Mouse (Mus musculus) heart, embryonic 14.5 days (tissue): ENCODE data around the gene Stat3. TPM values are rescaled to one million over a fixed set of nuclear protein-coding genes. Genes with fewer than 3 reads are reported as not detected.

Source experiments
- ATAC-seq: fragments of 200-750 bp; cut with Nextera tagmentation; 2 replicates; pipeline ENCODE4 v1.8.0; 2017; ENCODE audit warnings: low read depth, moderate TSS enrichment; ENCODE audit not compliant: insufficient number of reproducible peaks, insufficient read depth, low FRiP score
- H3K27ac ChIP-seq, 2 experiments: fragments of 200-500 bp in 1 of 2; fragments of 300-500 bp in 1 of 2; sonication (generic) in 1 of 2; replicated peaks in 1 of 2; 2 replicates each; pipeline ENCODE4 v1.5.1; 2012 to 2014; ENCODE audit warnings: low read depth in 2 of 2, low read length in 2 of 2, control low read depth in 1 of 2, mild to moderate bottlenecking in 1 of 2, mixed read lengths in 1 of 2; ENCODE audit not compliant: control insufficient read depth in 1 of 2, insufficient read depth in 1 of 2
- H3K27me3 ChIP-seq: fragments of 300-500 bp; sonication (generic); 2 replicates; pipeline ENCODE4 v1.6.1; 2014; ENCODE audit warnings: mild to moderate bottlenecking, low read length, control low read depth; ENCODE audit not compliant: control insufficient read depth, insufficient read depth
- H3K36me3 ChIP-seq: fragments of 300-500 bp; sonication (generic); 2 replicates; pipeline ENCODE4 v1.6.1; 2014; ENCODE audit warnings: mild to moderate bottlenecking, control low read depth, low read length, mixed read lengths; ENCODE audit not compliant: control insufficient read depth, insufficient read depth
- H3K4me1 ChIP-seq, 2 experiments: fragments of 200-500 bp in 1 of 2; fragments of 300-500 bp in 1 of 2; sonication (generic) in 1 of 2; 2 replicates each; pipeline ENCODE4 v1.6.1; 2012 to 2014; ENCODE audit warnings: low read length in 2 of 2, control low read depth in 1 of 2, mixed read lengths in 1 of 2; ENCODE audit not compliant: control insufficient read depth in 2 of 2, insufficient read depth in 2 of 2
- H3K4me2 ChIP-seq: fragments of 300-500 bp; sonication (generic); 2 replicates; pipeline ENCODE4 v1.6.1; 2014; ENCODE audit warnings: mild to moderate bottlenecking, low read length
- H3K4me3 ChIP-seq, 2 experiments: fragments of 200-500 bp in 1 of 2; fragments of 300-500 bp in 1 of 2; sonication (generic) in 1 of 2; 2 replicates each; pipeline ENCODE4 v1.5.1; 2012 to 2014; ENCODE audit warnings: low read length in 2 of 2, mild to moderate bottlenecking in 2 of 2, control low read depth in 1 of 2, low read depth in 1 of 2, moderate library complexity in 1 of 2; ENCODE audit not compliant: control insufficient read depth in 1 of 2, insufficient read depth in 1 of 2
- H3K9ac ChIP-seq: fragments of 300-500 bp; sonication (generic); 2 replicates; pipeline ENCODE4 v1.6.1; 2014; ENCODE audit warnings: mild to moderate bottlenecking, low read length
- H3K9me3 ChIP-seq: fragments of 300-500 bp; sonication (generic); 2 replicates; pipeline ENCODE4 v1.6.1; 2016; ENCODE audit warnings: low read length, control low read depth; ENCODE audit not compliant: control insufficient read depth
- WGBS: fragments of 180-500 bp; shearing (Covaris S2); extraction: QIAGEN DNeasy Blood & Tissue Kit; methylation state at CpG from one replicate; pipeline ENCODE4 v1.1.7; 2014; 5-methylcytosine and 5-hydroxymethylcytosine counted together
- polyA plus RNA-seq: library from polyadenylated mRNA; unstranded; fragments of >200 nt; fragmentation: Nextera tagmentation; extraction: Ambion mirVana; gene quantifications from 2 replicates; pipeline ENCODE4 v1.2.1, GENCODE M21; 2014

The Stat3 gene
- polyA plus RNA-seq, 1 experiment from 2014 or later: 51.8 TPM

DNA sequence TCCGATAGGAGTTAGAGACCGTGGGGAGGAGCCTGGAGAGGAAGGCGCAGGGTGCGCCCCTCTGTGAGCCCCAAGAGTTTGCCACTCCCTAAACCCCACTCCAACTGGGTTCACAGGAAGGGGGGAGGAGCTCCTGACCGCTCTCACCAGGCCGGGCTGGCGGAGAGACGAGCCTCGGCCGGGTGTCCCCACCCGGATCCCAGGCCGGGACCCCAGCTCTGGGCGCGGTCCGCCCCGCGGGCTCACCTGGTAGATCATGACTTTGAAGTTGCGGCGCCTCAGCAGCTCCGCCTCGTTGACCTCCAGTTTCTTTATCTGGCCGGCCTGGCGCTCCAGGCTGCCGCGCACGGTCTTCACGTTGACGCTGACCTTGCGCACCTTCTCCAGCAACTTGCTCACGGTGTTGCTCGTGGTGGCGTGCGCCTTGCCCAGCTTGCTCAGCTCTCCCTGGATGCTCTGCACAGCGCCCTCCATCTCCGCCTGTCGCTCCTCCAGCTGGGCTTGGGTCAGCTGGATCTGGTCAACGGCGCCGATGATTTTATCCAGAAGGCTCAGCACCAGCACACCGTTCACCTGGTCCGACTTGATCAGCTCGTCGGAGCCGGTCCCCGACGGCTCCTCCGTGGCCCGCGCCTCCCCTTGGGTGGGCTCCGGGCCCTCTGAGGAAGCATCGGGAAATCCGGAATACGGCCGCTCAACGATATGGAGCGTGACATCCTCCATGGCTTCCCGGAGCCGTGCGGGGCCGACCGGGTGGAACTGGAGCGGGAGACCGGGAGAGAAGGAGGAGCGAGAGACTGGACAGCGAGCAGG is 30.6 kb upstream of the Stat3 start:
- Histone ChIP-seq H3K4me1 (peaks cover 39 to 51% of the 10 kb centered on the region in 2 experiments), H3K9me3 (no peaks in the 10 kb centered on the region), H3K27ac (peak overlapping the region; percentile 90 to 98), H3K27me3 (no peaks in the 10 kb centered on the region), H3K4me2 (peak overlapping the region; percentile 71), H3K9ac (peak overlapping the region; percentile 98), H3K4me3 (peak overlapping the region; percentile 77 to 93), H3K36me3 (peaks cover 19% of the 10 kb centered on the region)
- under 1% methylated on average over 64 of the region's 65 CpGs for WGBS
- peak; percentile 49 for ATAC-seq

DNA sequence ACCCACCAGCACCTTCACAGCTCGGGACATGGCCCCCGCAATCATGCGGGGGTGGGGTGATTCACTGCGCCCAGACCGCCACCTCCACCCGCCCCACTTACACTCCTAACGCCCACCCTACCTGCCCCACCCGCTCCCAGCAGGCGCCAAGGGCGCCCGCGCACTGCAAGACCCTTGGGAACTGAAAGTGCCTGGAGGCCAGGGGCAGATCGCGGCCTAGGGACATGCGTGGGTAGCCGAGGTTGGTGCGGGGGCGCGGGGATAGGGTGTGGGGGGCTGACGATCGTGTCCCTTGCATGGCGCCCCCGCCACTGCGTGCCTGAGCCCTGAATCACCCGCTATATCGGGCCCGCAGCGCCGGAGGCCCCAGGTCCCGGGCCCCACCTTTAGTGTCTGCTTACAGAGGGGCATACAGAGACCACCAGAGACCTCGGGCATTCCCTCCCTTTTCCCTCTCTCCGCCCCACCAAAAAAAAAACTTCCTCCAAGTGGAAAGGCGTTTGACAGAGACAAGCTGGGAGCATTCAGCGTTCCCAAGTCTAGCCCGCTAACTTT is 29.9 kb upstream of the Stat3 start:
- 0 out of 2 replicates have a peak, but pooled peaks have one; percentile 7 for ATAC-seq
- Histone ChIP-seq H3K9me3 (no peaks in the 10 kb centered on the region), H3K4me2 (peak overlapping the region; percentile 71), H3K36me3 (peaks cover 26% of the 10 kb centered on the region), H3K4me1 (peaks cover 45 to 54% of the 10 kb centered on the region in 2 experiments), H3K27ac (peak overlapping the region; percentile 90 to 98), H3K4me3 (peak overlapping the region; percentile 77 to 93), H3K9ac (peak overlapping the region; percentile 98), H3K27me3 (no peaks in the 10 kb centered on the region)
- WGBS: under 1% methylated on average over 35 of the region's 35 CpGs

DNA sequence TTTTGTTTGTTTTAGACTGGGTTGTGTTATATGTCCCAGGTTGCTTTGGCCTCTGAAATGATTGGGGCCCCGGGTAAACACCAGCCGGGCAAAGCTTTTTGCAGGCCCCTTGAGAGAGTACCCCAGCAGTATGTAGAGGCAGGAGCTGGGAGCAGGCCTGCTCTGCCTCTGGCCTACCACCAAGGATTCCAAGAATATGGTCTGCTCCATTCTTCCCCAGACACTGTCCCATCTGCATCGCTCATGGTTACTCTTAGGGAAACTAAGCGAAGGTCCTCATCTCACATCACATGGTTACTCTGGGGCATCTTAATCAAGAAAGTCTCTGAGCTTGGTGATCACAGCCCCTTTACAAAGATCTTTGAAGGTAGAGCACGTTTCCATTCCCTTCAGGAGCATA is 29.2 kb upstream of the Stat3 start:
- Histone ChIP-seq H3K9me3 (no peaks in the 10 kb centered on the region), H3K36me3 (peaks cover 33% of the 10 kb centered on the region), H3K4me3 (peak overlapping the region; percentile 77 to 93), H3K27me3 (no peaks in the 10 kb centered on the region), H3K9ac (peak overlapping the region; percentile 98), H3K4me2 (peak overlapping the region; percentile 71), H3K4me1 (peaks cover 53 to 60% of the 10 kb centered on the region in 2 experiments), H3K27ac (peak overlapping the region; percentile 90 to 98)
- 33% methylated on average over 5 of the region's 5 CpGs for WGBS
- ATAC-seq: no peak

DNA sequence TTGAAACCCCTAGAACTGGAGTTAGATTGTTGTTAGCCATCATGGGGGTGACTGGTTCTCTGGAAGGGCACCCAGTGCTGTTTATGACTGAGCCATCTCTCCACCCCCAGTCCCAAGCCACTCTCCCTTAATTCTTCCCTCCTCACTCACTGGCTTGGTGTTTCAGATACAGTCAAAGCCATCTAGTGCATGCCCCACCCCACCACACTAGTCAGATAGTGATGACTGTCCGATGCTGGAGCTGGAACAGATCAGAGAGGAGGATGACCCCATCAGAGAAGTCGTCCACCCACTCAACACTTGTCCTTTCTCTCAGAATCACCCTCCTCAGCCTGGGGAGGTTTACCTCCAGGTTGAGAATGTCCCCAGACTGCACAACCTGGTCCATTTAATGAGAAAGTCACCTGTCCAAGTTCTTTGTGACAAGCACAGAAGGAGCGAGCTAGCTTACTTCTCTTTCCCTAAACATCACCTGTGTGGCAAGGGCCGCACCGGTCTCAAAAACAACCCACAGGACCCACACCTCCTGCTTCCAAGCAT is 28.6 kb upstream of the Stat3 start:
- no peaks in the 10 kb centered on the region for H3K9me3 ChIP-seq
- H3K9ac ChIP-seq: peak overlapping the region; percentile 98
- peaks cover 39% of the 10 kb centered on the region for H3K36me3 ChIP-seq
- 44% methylated on average over 5 of the region's 5 CpGs for WGBS
- H3K27ac ChIP-seq: peak overlapping the region; percentile 90 to 98
- no peaks in the 10 kb centered on the region for H3K27me3 ChIP-seq
- H3K4me3 ChIP-seq: peak overlapping the region; percentile 77 to 93
- peaks cover 53 to 66% of the 10 kb centered on the region in 2 experiments for H3K4me1 ChIP-seq
- no peak for ATAC-seq
- peak overlapping the region; percentile 71 for H3K4me2 ChIP-seq

DNA sequence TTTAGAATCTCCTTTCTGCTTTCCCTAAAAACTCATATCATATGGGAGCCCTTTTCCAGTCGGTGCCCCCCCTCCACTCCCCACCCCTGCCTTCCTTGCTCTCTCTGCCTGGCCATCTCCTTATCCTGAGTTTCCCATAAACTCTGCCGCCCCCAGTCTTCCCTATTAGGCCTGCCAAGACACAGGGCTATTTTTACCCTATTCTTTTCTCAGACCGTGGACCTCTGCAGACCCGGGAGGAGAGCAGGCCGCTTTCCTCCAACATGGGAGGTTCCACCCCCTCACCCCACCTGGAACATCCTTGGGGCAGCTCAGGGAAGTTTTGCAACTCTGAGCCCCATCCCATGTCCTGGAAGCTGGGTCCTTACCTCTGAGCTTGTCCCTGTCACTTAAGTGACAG is 28.0 kb upstream of the Stat3 start:
- Histone ChIP-seq H3K27me3 (no peaks in the 10 kb centered on the region), H3K4me2 (peak overlapping the region; percentile 71), H3K9me3 (no peaks in the 10 kb centered on the region), H3K4me3 (peak overlapping the region; percentile 77 to 93), H3K4me1 (peaks cover 58 to 72% of the 10 kb centered on the region in 2 experiments), H3K9ac (peak overlapping the region; percentile 98), H3K36me3 (peaks cover 45% of the 10 kb centered on the region), H3K27ac (peak overlapping the region; percentile 90 to 98)
- ATAC-seq: no peak
- 4% methylated on average over 5 of the region's 5 CpGs for WGBS

DNA sequence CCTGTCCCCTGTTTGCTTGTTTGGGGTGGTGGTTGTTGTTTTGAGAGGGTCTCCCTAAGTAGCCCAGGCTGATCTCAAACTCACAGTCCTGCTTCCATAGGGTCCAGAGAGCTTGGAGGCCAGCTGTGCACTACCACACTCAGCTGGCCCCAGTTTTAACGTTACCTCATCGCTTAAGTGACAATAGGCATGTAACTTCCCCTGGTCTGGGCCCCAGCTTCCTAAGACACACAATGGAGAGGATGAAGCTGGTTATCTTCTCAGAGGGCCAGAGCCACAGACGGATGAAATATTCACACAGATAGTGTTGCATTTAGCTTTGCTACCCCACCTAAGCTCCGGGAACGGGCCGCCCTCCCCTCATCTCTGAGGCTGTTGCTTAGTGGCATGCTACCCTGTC is 26.4 kb upstream of the Stat3 start:
- no peaks in the 10 kb centered on the region for H3K9me3 ChIP-seq
- no peaks in the 10 kb centered on the region for H3K27me3 ChIP-seq
- peak overlapping the region in 1 of 2 experiments; percentile 93; a peak in 2 of 4 replicates for H3K4me3 ChIP-seq
- H3K9ac ChIP-seq: peak overlapping the region; percentile 98
- H3K4me2 ChIP-seq: peak overlapping the region; percentile 71
- H3K4me1 ChIP-seq: peaks cover 54 to 78% of the 10 kb centered on the region in 2 experiments
- no peak for ATAC-seq
- H3K27ac ChIP-seq: peak overlapping the region; percentile 55 to 98
- WGBS: 20% methylated on average over 6 of the region's 6 CpGs
- H3K36me3 ChIP-seq: peaks cover 49% of the 10 kb centered on the region

DNA sequence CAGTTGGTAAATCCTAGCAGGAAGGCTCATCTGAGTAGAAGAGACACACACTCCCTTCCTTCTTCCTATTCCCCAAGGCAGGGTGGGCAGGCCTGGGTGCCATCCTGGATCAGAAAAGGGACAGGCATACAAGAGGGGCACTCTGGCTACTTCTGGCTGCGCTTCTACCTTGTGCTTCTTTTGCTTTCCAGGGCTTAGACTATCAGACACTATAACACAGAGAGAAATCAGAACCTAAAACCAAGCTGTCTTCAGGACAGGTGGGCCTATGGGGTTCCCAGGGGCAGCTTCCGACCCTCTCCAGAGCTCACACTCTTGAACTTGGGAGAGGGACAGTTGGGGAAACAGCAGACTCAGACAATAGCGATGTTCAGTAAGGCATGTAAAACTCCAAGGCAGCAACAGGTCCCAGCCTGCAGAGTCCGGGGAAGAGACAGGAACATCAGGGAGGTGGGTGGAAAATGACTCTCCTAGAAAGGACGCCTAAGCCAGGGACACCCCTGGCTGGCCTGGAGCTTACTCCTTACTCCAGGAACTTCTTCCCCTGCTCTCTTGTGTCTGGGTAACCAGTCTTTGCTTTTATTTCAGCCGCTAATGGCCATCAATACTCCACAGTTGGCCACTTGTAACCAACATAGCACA is 25.7 kb upstream of the Stat3 start:
- H3K27me3 ChIP-seq: no peaks in the 10 kb centered on the region
- ATAC-seq: no peak
- H3K4me2 ChIP-seq: peak overlapping the region; percentile 71
- H3K9me3 ChIP-seq: no peaks in the 10 kb centered on the region
- WGBS: 69% methylated on average over 6 of the region's 6 CpGs
- H3K9ac ChIP-seq: peak overlapping the region; percentile 98
- peaks cover 57 to 84% of the 10 kb centered on the region in 2 experiments for H3K4me1 ChIP-seq
- peak overlapping the region; percentile 55 to 98 for H3K27ac ChIP-seq
- H3K4me3 ChIP-seq: no peak overlapping the region
- peaks cover 49% of the 10 kb centered on the region for H3K36me3 ChIP-seq
